Mouse (Mus musculus) cerebral cortex, adult 2 months (tissue): Measurements from ENCODE around the gene Dynll1.

ENCODE experiments used
- WGBS: fragments of 180-500 bp; shearing (Covaris S2); methylation state at CpG from one replicate; pipeline ENCODE4 v1.1.7; 2018; 5-methylcytosine and 5-hydroxymethylcytosine counted together

Dynll1 gene

DNA sequence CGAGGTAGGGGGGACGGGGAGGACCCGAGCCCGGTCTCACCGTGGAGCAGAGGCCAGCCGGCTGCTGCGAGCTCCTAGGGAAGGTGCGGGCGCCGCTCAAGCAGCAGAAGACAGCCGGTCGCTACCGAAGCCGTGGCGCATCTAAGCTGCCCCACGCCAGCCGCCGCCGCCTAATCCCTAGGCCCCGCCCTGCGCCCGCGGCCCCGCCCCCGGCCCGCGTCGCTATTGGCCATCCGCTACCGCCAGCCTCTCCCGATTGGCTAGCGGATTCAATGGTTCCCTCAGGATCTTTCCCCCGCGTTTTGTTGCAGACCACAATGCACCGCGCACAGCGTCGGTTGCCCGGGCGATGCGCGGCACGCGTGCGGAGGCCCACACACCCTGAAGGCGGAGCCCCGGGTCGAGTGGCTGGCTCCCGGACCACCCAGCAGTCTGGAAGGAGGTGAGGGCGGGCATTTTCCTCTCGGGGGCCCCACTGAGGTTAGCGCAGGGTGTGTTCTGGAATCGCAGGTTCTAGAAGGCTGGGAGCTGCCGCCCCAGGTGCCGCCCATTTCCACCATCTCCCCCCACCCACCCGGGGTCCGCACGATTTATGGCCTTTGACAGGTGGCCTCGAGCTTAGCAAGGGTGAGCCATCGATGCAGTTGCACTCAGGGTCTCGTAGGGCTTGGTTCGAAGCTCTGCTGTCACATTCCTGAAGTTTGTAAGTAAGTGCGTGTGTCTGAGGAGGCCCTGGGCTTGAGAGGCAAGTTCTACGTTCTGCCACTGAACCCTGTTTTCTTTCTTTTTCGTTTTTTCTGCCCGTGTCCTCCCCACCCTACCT is at the start of gene Dynll1:
Dynll1 (minus strand) TSS at position 208 of the 823 bp plus-strand sequence.
- WGBS = under 1% methylated on average over 64 of the region's 66 CpGs

DNA sequence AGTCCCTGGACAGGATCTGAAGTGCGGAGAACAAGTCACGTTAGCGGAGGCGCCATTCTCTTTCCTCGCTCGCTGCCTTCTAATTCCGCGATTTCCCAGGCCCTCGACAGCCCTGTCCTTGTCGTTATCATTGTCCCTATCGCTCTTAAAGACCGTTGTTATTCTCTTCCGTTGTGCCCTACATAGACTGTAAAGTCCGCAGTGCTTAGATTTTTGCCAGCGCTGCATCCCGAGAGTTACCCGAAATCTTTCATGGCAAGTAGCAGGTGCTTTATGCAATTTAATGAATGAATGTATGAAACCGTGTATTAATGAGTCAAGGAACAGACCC is 48.4 kb upstream of the Dynll1 start:
- WGBS = under 1% methylated on average over 18 of the region's 18 CpGs

DNA sequence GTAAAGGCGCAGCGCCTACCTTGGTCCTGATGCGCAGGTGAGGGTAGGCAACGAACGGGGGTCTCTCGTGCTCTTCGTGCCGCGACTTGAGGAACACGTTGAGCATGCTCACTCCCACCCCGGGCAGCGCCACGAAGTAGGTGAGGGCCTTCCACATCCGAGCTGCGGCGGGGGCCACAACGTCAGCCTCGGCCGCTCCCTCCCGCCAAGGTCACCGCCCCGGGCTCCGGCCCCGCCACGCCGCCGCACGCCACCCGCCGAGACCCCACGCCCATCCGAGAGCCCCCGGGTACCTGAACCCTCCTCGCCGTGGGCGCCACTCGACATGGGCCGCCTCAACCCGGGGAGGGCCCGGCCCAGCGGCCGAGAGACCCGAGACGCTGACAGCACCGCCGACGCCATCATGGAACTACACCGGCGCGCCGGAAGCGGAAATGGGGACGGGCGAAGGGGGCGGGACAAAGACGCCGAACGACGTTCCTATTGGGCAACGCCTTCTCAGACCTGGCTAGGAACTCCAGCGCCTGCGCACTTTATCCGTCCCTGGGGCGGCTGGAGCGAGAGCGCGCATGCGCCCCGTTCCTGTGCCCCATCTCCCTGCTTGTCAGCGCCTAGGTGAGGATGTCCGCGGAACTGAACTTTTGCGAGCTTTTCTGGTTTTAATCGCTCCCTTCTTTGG is 47.9 kb upstream of the Dynll1 start, which contains the start of gene Cox6a1:
Cox6a1 (minus strand) TSS at position 436 of the 679 bp plus-strand sequence.
- WGBS = under 1% methylated on average over 74 of the region's 74 CpGs

DNA sequence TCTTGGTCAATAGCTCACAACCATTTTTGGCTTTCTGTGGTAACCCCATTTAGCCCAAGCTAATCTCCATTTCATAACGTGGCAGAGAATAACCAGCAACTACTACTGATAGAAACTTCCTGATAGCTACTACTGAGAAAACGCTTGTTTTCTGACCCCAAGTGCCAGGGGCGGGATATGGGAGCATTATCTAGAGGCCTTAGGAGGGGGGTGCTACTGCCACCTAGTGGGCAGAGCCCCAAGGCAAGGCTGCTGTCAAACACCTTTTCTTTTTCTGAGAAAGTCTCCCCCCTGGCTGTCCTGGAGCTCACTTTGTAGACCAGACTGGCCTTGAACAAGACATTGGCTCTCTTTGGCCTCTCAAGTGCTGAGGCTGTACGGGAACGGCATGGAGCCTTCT is 46.8 kb upstream of the Dynll1 start:
- 2% methylated on average over 5 of the region's 5 CpGs for WGBS

DNA sequence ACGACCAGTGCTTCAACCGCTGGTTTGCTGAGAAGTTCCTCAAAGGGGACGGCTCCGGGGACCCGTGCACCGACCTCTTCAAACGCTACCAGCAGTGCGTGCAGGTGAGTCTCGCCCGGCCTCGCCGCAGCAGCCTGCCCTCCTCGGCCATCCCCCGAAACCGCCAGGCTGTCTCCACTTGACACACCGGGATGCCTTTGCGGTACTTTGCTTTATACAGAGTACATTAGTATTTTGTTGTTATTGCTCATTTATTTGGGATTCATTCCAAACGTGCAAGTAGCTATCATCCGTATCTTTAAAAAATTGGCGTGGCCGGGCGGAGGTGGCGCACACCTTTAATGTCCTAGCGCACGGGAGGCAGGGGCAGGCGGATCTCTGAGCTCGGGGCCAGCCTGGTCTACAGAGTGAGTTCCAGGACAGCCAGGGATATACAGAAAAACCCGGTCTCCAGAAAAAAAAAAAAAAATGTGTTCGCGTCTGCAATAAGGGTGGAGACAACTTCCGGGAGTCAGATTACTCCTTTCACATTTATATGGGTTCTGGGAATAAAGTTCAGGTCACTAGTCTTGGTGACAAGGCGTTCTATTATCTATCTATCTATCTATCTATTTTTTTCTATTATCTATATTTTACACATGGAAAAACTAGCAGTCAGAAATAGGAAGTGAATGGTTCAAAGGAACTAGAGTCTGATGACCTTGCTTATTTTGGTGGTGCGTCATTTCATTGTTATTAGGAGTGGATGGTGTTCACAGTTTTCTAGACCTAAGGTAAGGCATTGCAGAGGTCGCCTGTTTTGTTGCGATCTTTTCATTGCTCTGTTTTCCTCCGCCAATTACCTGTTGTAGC is 40.7 kb upstream of the Dynll1 start:
- WGBS = 10% methylated on average over 36 of the region's 36 CpGs

DNA sequence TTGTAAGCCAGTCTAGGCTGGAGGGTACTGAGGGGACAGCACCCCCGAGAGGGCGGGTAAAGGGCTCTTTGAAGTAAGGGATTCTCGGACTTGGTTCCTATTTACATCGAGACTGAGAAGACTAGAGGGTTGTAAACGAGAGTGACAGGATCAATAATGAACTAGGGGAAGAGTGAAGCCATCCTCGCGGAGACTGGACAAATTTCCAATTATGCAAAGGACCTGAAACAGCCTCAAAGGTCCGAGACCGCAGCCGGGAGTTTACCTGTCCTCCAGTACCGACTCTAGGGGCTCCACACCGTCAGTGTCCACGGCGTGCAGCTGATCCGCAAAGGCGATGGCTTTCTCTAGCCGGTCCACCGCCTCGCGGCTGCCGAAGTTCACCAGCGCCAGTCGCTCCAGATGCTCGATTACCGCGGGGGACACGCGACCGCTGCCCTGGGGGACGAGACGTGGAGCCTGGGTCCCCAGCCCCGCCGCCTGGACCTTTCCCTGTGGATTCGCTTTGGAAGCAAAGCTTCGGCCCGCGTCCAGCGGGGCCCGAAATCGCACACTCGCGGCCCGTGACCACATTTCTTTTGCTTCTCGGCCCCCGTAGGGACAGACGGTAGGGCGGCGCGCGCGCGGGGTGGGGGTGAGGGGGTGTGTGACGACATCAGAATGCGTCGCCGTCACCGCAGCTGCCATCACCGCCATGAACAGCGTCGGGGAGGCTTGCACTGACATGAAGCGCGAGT is 39.9 kb upstream of the Dynll1 start, which contains the start of the genes Gatc and Triap1:
Gatc (minus strand) TSS at position 602 of the 737 bp plus-strand sequence.
Triap1 (plus strand) TSS at position 649 of the 737 bp plus-strand sequence.
- under 1% methylated on average over 62 of the region's 62 CpGs for WGBS

DNA sequence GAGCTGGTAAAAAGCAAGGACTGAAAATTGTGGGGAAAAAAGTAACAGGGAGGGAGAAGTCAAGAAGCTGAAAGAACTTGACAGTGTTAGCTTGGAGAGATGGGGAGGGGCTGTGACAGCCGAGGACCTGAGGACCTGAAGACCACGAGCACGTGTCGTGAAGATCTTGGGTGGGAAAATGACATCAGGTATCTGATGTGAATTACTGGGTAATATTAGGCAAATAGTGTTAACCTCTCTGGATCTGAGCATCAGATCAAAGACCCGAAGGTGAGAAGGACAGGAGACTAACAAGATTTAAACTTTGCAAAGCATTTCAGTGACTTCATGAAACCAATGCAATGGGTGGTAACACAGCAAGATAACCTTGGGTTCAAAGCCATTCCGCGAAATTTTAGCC is 39.2 kb upstream of the Dynll1 start:
- 22% methylated on average over 7 of the region's 7 CpGs for WGBS

DNA sequence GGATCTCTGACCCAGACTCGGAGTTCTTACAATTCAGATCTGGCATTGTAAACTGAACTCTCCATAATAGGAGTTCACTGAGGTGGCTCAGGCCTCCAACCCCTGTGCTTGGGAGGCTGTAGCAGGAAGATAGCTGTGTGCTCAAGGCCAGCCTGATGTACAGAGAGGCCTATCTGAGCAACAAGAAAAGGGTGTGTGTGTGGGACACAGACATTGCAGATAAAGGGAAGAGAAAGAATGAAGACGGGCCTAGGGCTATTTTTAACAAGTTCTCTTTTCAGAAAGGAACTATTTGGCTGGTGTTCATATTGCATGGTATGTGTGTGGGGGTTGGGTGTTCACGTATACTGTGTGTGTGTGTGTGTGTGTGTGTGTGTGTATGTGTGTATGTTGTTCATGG is 32.8 kb upstream of the Dynll1 start:
- WGBS = 48% methylated on average over 3 of the region's 3 CpGs

DNA sequence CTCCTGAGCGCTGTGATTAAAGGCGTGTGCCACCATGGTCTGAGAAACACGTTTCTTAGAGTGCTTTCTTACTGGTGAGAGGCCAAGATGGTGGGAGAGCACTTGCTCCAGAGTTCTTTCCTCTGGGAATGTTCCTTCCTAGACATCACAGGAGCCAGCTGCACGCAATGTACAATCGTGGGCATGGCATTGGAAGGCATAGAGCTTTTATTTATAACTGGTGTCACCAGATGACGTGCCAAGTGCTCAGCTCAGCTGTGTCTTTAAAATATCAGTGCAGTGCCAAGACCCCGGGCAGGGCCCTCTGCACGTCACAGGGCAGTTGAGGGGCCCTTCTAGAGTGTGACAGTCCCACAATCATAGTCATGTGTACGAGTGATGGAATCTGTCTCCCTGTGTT is 30.2 kb upstream of the Dynll1 start:
- 41% methylated on average over 9 of the region's 9 CpGs for WGBS

DNA sequence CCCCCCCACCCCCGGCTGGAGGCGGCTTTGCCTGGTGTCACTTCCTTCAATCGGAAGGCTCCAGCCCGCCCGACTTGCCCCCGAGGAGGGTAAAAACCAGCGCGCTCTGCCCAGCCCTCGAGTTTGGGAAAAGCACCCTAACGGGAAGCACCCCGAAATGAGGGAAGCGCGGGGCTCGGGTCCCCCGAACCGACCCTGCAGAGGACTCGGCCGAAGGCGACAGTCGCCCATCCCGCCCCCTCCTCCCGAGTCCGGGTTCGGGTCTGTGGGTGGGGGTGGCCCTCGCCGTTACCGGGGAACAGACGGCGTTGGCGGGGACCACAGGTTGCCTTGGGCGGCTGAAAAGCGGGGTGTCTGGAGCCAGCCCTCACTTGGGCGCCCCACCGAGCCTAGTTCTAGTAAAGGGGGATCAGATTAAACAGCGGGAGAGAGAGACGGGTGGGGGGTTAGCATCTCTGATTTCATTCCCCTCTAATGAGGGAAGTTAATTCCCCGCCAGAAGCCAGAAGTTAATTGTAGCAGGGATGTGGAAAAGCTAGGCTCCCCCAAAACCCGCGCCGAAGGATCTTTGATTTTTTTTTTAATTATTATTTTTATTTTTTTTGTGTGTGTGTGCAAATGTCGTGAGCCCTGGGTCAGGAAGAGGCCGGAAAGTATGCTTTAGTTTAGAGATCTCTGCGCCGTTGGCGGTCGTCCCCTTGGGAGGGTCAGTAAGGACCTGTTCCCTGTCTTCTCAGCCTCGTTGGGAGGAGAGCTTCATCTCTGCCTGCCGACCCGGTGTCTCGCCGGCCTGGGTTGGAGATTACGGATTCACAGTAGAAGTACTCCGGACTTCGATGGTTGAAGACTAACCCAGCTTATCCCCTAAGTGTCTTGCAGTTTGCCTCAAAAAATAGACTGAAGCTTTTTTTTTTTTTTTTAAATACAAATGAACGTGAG is 27.1 kb upstream of the Dynll1 start:
- WGBS = 1% methylated on average over 55 of the region's 55 CpGs

DNA sequence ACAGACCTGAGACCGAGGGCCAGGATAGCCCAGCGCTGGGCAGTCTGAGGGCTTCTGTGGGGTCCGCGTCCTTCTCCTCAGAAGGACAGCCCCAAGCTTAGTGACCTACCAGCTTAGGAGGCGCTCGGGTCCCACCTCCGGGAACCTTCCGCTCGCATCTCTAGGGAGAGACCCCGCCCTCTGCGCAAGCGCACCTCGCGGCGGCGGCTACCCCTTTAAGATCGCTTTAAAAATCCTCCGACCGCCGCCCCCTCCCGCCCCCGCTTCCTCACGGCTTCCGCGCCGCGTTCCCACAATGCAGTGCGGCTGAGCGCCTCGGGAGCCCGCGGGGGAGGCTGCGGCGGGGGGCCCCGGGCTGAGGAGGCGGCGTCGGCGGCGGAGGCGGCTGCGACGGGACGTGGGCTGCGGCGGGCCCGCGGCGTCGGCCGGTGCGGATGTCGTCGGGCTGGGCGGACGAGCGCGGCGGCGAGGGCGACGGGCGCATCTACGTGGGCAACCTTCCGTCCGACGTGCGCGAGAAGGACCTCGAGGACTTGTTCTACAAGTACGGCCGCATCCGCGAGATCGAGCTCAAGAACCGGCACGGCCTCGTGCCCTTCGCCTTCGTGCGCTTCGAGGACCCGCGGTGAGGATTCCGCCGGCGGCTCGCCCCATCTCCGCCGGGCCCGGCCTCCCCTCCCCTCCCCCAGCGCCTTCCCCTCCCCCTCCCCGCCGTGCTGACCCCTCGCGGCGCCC is 26.2 kb upstream of the Dynll1 start, which contains the start of gene Srsf9:
Srsf9 (plus strand) TSS at position 303 of the 735 bp plus-strand sequence.
- WGBS = under 1% methylated on average over 80 of the region's 97 CpGs

DNA sequence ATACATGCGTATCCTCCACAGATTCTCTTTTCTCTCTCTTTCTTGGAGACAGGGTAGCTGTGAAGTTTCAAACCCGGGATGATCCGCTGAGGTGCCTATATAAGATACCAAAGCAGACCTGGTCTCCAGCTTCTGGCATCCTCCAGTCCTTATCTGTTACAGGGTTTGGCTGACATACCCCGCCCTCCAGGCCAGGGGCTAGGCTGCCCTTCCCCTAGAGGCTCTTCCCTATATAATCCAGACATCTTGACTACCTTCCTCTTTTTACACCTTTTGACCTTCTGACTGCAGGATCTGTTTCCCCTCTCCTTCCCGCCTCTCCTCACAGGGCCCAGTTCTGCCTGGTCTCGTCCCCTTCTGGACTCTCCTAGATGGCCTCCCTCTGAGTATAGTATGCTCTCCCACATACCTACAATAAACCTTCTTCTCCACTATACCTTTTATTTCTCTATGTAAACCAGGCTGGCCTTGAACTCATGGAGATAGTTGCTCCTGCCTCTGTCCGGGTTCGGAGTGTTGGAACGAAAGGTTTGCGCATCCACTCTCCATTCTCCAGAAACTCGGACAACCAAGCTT is 25.5 kb upstream of the Dynll1 start:
- WGBS = 14% methylated on average over 11 of the region's 11 CpGs

DNA sequence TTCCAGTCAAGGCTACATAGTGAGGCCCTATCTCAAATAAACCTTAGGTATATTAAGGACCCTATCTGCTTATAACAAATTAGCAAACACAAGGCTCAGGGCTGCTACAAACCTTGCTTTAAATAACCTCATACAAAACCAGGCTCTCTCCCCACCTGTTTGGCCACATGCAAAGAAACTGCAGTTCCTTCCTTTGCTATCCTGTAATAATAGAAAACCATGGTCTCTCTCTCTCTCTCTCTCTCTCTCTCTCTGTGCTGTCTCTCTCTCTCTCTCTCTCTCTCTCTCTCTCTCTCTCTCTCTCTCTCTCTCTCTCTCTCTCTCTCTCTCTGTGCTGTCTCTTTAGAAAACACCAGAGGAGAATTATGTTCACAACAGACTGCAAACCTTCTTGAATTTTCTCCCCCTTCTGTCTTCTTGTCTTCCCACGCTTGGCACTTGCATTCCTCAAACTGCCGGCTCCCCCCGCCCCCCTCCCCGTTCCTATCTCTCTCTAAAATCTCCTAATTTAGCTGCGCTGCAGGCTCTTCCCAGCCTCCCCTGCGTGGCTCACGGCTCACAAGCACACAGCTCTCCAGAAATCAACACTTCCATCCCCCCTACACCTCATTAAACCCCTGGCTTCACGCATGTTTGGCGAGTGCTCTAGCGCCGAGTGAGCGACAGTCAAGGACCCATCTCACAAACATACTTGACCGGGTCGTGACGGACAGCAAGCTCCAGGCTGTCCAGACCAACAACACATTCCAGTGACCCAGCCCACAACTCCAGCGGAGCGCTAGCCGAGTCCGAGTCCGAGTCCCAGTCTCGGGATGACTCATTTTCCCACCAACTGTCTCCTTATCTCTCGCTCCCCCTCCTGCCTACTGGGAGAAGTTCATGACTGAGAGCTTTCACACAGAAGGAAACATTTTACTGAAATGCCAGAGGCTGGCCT is 18.5 kb upstream of the Dynll1 start:
- WGBS = under 1% methylated on average over 22 of the region's 22 CpGs

DNA sequence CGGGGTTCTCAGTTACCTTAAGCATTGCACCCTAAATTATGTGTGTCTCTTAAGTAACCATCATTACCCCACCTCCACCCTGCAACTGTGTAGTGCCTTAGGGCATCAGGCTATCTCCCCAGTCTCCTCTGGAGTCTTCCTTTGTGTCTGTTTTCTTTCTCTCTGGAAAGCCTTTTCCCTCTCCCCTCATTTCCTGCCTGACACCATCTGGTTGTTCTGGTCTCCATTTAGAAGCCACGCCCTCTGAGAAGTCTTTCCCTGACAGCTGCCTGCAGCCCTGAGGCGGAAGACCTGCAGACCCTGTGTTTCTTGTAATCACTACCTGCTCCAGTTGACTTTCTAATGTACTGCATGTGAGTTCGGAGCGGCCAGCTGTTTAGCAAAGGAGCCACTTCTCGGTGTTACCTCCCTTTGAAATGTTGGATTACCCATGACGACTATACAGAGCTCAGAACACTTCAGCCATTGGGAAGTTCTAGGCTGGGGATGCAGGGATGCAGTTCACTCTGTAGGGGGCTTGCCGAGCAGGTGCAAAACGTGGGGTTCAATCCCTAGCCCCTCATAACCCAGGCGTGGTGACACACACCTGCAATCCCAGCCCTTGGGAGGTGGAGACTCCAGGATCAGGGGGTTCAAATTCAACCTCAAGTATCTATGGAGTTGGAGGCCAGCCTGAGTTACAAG is 17.0 kb upstream of the Dynll1 start:
- WGBS = 25% methylated on average over 10 of the region's 10 CpGs

DNA sequence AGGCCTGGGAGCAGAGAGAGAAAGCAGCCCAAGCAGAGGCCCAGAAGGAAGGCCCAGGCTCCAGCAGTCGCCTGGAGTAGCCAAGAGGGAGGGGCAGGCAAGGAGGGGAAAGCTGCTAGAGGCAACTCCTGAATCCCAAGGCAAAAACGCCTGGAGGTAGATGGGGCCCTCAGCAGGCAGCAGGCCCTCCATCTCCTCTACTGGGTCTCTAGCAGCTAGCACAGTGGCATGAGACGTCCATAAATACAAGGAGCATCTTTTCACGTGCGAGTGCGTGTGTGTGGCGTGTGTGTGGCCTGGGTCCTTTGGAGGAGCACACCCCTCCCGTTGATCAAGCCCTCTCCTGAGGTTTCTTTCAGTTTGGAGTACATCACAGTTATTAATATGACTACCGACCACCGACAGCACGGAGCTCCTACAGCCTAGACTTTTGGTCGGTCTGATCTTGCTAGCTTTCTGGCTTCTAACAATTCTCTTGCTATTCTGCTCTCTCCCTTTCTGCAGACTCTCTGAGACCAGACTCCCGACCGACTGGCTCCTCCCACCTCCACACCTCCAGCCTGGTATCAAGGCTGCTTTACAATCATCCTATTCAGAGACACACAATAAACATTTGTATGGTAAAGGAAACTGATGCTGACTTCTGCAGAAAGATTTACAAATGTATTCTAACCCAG is 16.3 kb upstream of the Dynll1 start:
- WGBS = 22% methylated on average over 14 of the region's 14 CpGs

DNA sequence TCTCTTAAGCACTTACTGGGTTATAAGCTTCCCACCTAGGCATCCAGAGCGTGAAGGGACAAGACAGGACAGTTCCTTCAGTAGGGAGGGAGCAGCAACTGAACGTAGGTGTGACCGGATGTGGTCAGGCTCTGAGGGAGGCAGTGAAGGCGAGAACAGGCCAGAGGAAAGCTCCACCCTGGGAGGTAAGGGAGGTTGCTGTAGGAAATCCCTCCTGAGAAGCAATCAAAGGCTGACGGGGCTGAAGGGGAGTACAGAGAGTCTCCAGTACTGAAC is 12.8 kb upstream of the Dynll1 start:
- 78% methylated on average over 5 of the region's 5 CpGs for WGBS
